Mouse (Mus musculus): ENCODE data around the gene Blzf1.

GRCm38 (mm10) chr1:164270941-164271340, 36.3 kb downstream of the Blzf1 start:
- TF ChIP-seq POLR2A (IDR thresholded peaks at IDR 0.05; ENCODE audit: borderline replicate concordance, control insufficient read depth, low read depth, low read length) (no peak), CTCF (IDR thresholded peaks at IDR 0.05; ENCODE audit: control insufficient read depth, insufficient read depth, low read length) (no peak)

Data from bone marrow, adult 2 months (tissue).